Mouse (Mus musculus): ENCODE measurements around the gene Gtf2ird1. TPM values are rescaled to one million over a fixed set of nuclear protein-coding genes. Genes with fewer than 3 reads are reported as not detected.

Gtf2ird1 gene
- polyA plus RNA-seq, 1 experiment from 2014 or later: 73.7 TPM

DNA sequence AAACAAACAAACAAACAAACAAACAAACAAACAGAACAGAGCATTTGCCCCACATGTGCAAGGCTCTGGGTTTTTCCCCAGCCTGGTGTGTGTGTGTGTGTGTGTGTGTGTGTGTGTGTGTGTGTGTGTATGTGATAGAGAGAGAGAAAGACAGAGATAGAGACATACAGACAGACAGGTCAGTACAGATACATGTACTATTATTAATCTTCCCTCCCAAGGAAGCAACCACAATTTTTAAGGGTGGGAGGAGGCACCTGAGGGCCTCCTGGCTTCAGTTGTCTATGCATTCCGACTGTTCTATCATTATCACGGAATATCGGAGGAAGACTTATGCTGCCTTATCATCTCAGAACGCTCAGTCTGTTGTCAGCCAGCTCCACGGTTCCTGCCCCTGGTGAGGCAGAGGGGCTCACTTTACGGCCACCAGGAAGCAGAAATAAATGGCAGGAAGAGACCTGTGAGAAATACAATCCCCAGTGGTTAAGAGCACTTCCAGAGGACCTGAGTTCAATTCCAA, 128.0 kb downstream of the Gtf2ird1 start:
- Histone ChIP-seq H3K4me1 (replicated peaks) (no peaks in the 10 kb centered on the region), H3K4me3 (no peak overlapping the region), H3K36me3 (no peaks in the 10 kb centered on the region), H3K27ac (replicated peaks) (no peak overlapping the region), H3K4me2 (no peak overlapping the region), H3K9me3 (no peaks in the 10 kb centered on the region), H3K27me3 (no peaks in the 10 kb centered on the region), H3K9ac (no peak overlapping the region)
- WGBS: 88% methylated on average over 6 of the region's 6 CpGs
- ATAC-seq (ENCODE audit: low FRiP score, low read depth): no peak

DNA sequence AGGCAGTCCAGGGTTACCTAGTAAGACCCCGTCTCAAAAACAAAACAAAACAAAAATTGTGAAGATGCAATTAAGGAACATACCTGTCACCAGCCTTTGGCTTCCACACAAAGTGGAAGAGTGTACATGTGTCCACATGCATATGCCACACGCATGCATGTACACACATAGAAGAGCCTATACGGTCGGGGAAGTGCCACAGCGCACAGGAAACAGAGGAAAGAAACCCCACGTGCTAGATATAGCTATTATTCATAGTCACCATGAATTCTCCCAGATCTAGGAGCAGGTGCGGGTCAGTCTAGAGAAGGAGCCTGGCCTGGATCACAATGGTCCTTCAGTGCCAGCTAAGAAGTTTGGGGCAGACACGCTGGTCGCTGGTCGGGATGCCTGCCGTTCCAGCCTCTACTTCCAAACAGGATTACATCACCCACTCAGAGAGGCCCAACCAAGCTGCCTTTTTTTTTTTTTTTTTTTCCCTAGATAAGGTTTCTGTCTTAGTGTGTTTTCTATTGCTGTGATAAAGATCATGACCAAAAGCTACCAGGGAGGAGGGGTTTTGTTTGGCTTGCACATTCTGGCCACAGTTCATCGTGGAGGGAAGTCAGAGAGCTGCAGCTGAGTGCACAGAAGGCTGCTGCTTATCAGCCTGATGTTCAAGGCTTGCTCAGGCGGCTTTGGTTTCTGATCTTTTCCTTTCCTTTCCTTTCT, 130.5 kb downstream of the Gtf2ird1 start:
- Histone ChIP-seq H3K36me3 (no peaks in the 10 kb centered on the region), H3K9ac (no peak overlapping the region), H3K4me2 (no peak overlapping the region), H3K4me1 (replicated peaks) (no peaks in the 10 kb centered on the region), H3K4me3 (no peak overlapping the region), H3K27ac (replicated peaks) (no peak overlapping the region), H3K9me3 (no peaks in the 10 kb centered on the region), H3K27me3 (no peaks in the 10 kb centered on the region)
- WGBS: 79% methylated on average over 13 of the region's 13 CpGs
- no peak for ATAC-seq (ENCODE audit: low FRiP score, low read depth)

DNA sequence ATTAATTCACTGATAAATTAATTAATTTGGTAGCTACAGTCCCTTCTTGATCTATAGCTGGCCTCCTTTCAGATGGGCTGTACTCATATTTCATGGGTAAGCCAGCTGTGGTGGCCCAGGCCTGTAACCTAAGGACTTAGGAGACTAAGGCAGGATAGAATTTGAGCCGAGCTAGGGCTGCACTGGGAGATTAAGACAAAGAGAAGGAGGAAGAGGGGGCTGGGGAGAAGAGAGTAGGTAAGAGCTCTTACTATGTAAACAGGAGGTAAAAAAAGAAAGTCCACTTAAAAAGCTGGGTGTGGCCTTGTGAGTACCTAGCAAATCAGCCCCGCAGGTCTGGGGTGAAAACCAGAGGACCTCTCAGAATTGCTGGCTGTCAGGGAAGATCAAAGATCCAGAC, 132.6 kb downstream of the Gtf2ird1 start:
- WGBS: 46% methylated on average over 2 of the region's 2 CpGs
- H3K9me3 ChIP-seq: no peaks in the 10 kb centered on the region
- no peaks in the 10 kb centered on the region for H3K4me1 ChIP-seq (replicated peaks)
- no peak overlapping the region for H3K27ac ChIP-seq (replicated peaks)
- no peak overlapping the region for H3K4me2 ChIP-seq
- no peak overlapping the region for H3K9ac ChIP-seq
- H3K36me3 ChIP-seq: no peaks in the 10 kb centered on the region
- no peaks in the 10 kb centered on the region for H3K27me3 ChIP-seq
- ATAC-seq (ENCODE audit: low FRiP score, low read depth): no peak
- no peak overlapping the region for H3K4me3 ChIP-seq

DNA sequence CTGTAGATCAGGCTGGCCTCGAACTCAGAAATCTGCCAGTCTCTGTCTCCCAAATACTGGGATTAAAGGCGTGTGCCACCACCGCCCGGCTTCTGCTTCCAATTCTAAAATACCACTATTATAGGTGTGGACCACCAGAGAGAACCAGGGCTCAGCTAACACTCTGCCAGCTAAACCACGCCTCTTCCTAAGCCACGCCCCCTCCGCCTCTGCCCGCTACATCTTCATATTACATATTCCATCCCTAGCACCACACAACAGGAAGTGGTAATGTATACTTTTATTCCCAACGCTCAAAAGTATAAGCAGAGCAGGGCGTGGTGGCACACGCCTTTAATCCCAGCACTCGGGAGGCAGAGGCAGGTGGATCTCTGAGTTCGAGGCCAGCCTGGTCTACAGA, 133.2 kb downstream of the Gtf2ird1 start:
- H3K4me3 ChIP-seq: no peak overlapping the region
- H3K4me1 ChIP-seq (replicated peaks): no peaks in the 10 kb centered on the region
- no peak overlapping the region for H3K27ac ChIP-seq (replicated peaks)
- H3K27me3 ChIP-seq: no peaks in the 10 kb centered on the region
- H3K9me3 ChIP-seq: no peaks in the 10 kb centered on the region
- H3K36me3 ChIP-seq: no peaks in the 10 kb centered on the region
- H3K9ac ChIP-seq: no peak overlapping the region
- WGBS: 91% methylated on average over 13 of the region's 13 CpGs
- ATAC-seq (ENCODE audit: low FRiP score, low read depth): no peak
- no peak overlapping the region for H3K4me2 ChIP-seq

DNA sequence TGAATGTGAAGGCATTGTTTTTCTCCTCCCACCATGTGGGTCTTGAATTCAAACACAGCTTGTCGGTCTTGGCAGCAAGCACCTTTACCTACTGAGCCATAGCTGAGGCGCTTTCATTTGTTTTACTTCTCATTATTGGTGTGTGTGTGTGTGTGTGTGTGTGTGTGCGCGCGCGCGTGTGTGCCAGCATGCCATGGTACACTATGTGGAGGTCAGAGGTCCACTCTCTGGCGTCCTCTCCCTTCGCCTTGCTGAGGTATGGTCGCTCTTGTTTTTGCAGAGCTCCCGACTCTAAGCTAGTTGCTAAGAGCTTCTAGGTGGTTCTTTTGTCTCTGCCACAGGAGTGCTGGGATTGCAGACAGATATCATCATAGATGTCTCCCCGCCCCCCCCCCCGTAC, 134.2 kb downstream of the Gtf2ird1 start:
- 84% methylated on average over 13 of the region's 13 CpGs for WGBS
- ATAC-seq (ENCODE audit: low FRiP score, low read depth): no peak

DNA sequence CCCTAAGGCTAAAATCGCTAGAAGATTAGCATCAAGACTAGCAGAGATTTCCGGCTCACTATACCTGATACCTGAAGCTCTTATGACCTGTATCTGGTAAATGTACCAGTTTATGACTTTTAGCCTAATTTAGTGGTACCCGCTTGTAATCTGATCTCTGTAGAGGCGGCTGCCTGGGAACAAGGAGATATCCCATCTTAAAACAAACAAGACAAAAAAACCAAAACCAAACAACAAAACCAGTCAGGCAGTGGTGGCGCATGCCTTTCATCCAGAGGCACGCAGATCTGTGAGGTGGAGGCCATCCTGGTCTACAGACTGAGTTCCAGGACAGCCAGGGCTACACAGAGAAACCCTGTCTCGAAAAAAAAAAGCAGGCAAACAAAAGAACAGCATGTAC, 134.8 kb downstream of the Gtf2ird1 start:
- H3K9ac ChIP-seq: no peak overlapping the region
- WGBS: 80% methylated on average over 7 of the region's 7 CpGs
- H3K36me3 ChIP-seq: no peaks in the 10 kb centered on the region
- H3K27me3 ChIP-seq: no peaks in the 10 kb centered on the region
- H3K4me2 ChIP-seq: no peak overlapping the region
- H3K27ac ChIP-seq (replicated peaks): no peak overlapping the region
- H3K4me3 ChIP-seq: no peak overlapping the region
- ATAC-seq (ENCODE audit: low FRiP score, low read depth): no peak
- peaks cover 4% of the 10 kb centered on the region for H3K4me1 ChIP-seq (replicated peaks)
- no peaks in the 10 kb centered on the region for H3K9me3 ChIP-seq

More for the DNA sequence above, 134.2 kb downstream of the Gtf2ird1 start:
- Histone ChIP-seq H3K36me3 (no peaks in the 10 kb centered on the region), H3K9ac (no peak overlapping the region), H3K4me2 (no peak overlapping the region), H3K9me3 (no peaks in the 10 kb centered on the region), H3K4me1 (replicated peaks) (no peaks in the 10 kb centered on the region), H3K27ac (replicated peaks) (no peak overlapping the region), H3K4me3 (no peak overlapping the region), H3K27me3 (no peaks in the 10 kb centered on the region)

DNA sequence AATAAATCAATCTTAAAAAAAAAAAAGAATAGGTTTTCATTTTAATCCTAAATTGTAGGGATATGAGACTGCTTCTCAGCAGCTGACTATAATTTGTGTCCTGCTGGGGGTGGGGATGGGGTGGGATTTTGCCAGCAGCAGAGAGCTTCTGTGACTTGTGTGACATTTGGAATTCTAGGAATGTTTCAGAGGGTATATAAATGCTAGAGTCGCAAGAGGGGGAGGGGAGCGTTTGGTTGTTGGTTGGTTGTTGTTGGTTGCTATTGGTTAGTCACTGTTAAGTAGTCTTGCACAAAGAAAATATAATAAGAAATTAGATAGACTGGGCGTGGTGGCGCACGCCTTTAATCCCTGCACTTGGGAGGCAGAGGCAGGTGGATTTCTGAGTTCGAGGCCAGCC, 137.6 kb downstream of the Gtf2ird1 start:
- ATAC-seq (ENCODE audit: low FRiP score, low read depth): no peak
- Histone ChIP-seq H3K4me2 (no peak overlapping the region), H3K27ac (replicated peaks) (no peak overlapping the region), H3K27me3 (no peaks in the 10 kb centered on the region), H3K4me3 (no peak overlapping the region), H3K4me1 (replicated peaks) (peaks cover 22% of the 10 kb centered on the region), H3K9ac (no peak overlapping the region), H3K36me3 (no peaks in the 10 kb centered on the region), H3K9me3 (no peaks in the 10 kb centered on the region)
- WGBS: 88% methylated on average over 6 of the region's 6 CpGs

DNA sequence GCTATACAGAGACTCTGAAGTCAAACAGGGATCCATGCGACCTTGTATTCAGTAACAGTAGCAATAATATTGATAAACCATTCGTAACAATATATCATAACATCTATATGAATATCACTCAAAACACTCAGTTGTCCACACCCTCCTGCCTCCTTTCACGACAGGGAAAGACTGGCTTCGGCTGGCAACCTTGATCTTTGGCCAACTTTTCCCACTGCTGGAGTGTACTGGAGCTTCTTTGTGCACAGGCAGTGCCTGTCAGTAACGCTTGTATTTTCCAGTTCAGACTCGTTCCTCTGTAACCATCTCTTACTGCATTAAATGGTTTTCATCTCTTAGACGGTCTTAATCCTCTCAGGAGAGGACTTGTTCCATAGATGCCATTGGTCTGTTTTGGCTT, 139.8 kb downstream of the Gtf2ird1 start:
- no peak for ATAC-seq (ENCODE audit: low FRiP score, low read depth)
- no peak overlapping the region for H3K9ac ChIP-seq
- no peaks in the 10 kb centered on the region for H3K36me3 ChIP-seq
- H3K4me2 ChIP-seq: no peak overlapping the region
- H3K27me3 ChIP-seq: no peaks in the 10 kb centered on the region
- H3K4me3 ChIP-seq: no peak overlapping the region
- 53% methylated on average over 7 of the region's 7 CpGs for WGBS
- no peaks in the 10 kb centered on the region for H3K9me3 ChIP-seq
- peak overlapping the region; percentile 99 for H3K27ac ChIP-seq (replicated peaks)
- H3K4me1 ChIP-seq (replicated peaks): peaks cover 33% of the 10 kb centered on the region

DNA sequence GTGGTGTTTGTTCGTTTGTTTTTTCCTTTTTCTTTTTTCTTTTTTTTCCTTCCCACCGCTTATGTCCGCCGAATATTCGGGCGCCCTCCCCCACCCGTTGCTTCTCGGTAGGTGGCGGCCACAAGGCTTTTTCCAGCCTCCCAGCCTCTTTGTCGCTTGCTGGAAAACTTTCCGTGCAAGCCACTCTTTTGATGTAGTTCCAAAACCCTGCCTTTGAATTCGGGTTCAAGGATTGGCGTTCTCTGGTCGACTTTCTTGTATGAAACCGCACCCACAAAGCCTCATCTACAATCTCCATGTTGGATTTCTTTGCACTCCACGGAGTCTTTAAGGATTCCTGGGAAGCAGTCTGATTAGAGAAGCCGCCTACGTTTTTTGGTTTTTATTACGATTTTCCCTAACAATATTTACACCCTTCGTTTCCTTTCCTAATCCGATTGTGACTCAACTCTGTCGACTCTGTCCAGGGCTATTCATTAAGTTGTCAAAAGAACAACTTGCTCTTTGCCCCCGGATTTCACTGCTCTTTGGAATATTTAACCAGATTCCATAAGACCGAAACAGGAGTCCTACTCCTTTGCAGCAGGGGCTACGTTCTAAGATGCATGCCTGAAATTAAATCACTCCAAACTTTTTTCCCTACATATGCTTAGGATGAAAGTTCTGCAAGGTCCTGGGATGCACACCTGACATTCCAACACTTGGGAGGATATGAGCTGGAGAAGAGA, 140.7 kb downstream of the Gtf2ird1 start:
- WGBS: under 1% methylated on average over 25 of the region's 25 CpGs

DNA sequence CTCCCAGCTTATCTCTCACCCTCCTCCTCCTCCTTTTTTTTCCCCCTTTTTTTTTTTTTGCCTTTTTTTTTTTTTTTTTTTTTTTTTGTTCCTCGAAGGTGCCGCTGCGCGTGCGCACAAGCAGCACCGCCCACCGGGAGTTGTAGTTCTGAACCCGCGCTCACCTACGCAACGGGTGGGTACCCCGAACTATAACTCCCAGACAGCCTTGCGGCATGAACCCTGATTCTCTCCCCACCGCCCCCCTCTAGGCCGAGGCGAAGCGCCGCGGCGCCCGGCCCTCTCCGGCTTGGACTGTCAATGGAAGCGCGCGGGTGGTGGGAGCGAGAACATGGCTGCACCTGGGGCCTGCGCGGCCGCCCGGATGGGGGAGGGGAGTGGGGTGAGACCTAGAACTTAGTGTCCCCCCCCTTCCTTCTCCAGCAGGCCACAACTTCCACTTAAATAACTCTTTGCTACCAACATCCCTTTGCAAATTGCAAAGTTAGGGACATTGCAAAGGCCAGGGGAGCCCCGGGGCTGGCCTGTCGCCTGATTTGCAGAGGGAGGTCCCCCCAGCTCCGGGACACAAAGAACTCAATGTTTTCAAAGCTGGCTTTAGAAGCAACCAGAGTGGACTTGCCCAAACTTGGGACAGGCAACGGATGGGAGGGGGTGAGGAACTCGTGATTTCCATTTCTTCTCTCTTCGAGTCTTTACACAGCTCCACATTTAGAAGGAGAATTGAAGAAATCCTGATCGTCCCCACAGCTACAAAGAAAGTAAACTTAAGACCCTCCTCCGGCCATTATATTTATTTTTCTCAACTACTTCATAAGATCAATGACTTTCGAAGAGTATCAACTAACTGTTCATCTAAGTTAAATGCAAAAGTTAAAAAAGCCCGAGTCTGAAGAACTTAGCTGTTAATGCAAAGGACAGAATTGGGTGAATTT, 141.6 kb downstream of the Gtf2ird1 start, which contains the start of gene Gtf2i:
TSS of gene Gtf2i (minus strand) at position 73 of the 935 bp plus-strand sequence.
- Histone ChIP-seq H3K9me3 (no peaks in the 10 kb centered on the region), H3K4me2 (peak within 1 kb of the TSS; percentile 85), H3K27me3 (no peaks in the 10 kb centered on the region), H3K27ac (replicated peaks) (peak within 1 kb of the TSS; percentile 99), H3K4me3 (peak within 1 kb of the TSS; percentile 95), H3K4me1 (replicated peaks) (peaks cover 43% of the 10 kb centered on the region), H3K9ac (peak within 1 kb of the TSS; percentile 95), H3K36me3 (0 out of 2 replicates have a peak, but pooled peaks cover under 1% of the 10 kb centered on the region)
- ATAC-seq (ENCODE audit: low FRiP score, low read depth): peak; percentile 94
- under 1% methylated on average over 39 of the region's 40 CpGs for WGBS

More for the DNA sequence above, 140.7 kb downstream of the Gtf2ird1 start:
- Histone ChIP-seq H3K4me3 (peak overlapping the region; percentile 95), H3K27me3 (no peaks in the 10 kb centered on the region), H3K27ac (replicated peaks) (peak overlapping the region; percentile 99), H3K4me1 (replicated peaks) (peaks cover 42% of the 10 kb centered on the region), H3K4me2 (peak overlapping the region; percentile 85), H3K9ac (peak overlapping the region; percentile 59; the same call in 1 of the 2 replicates), H3K9me3 (no peaks in the 10 kb centered on the region), H3K36me3 (no peaks in the 10 kb centered on the region)
- ATAC-seq (ENCODE audit: low FRiP score, low read depth): no peak

DNA sequence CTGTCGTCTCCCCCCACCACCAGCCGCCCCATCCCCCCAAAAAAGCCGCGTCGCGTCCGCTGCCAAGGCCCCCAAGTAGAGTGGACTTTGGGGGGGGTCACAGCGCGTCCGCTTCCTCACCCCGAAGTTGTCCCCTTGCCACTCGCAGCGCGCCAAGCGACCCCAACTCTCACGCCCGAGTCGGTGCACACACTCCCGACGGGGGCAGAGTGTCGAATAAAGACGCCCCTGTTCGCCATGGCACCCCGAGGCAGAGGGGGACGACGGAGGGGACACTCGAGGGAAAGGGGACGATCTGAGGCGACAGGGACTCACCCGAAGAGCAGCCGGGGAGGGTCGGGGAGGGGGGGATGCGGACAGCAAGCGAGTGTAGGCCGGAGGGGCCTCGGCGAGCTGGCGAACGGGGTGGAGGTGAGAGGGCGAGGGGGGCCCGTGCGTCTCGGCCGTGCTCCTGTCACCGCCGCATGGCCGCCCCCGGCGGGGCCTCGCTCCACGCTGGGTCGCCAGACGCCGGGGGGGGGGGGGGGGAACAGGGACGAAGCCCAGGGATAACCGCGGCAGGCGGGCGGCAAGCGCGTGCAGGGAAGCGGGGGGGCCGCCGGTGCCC, 142.3 kb downstream of the Gtf2ird1 start:
- Histone ChIP-seq H3K9me3 (no peaks in the 10 kb centered on the region), H3K27ac (replicated peaks) (peak overlapping the region; percentile 99), H3K4me2 (peak overlapping the region; percentile 85), H3K27me3 (no peaks in the 10 kb centered on the region), H3K36me3 (peaks cover 8% of the 10 kb centered on the region), H3K9ac (peak overlapping the region; percentile 95), H3K4me1 (replicated peaks) (peaks cover 43% of the 10 kb centered on the region), H3K4me3 (peak overlapping the region; percentile 95)
- ATAC-seq (ENCODE audit: low FRiP score, low read depth): peak; percentile 39
- under 1% methylated on average over 39 of the region's 64 CpGs for WGBS
